Mouse (Mus musculus) E14TG2a.4 (cell line): ENCODE measurements around the gene Tsen54.
A peak's percentile ranks its signal among the peaks of the same experiment; 100 is the strongest.

ENCODE experiments used
- H3K27me3 ChIP-seq: 2 replicates; pipeline ENCODE4 v1.6.1; 2014; ENCODE audit warnings: low read length, control low read depth; ENCODE audit not compliant: insufficient read depth
- H3K36me3 ChIP-seq: 2 replicates; pipeline ENCODE4 v1.6.1; 2014; ENCODE audit warnings: low read length, control low read depth; ENCODE audit not compliant: insufficient read depth
- H3K4me1 ChIP-seq: replicated peaks from 2 replicates; pipeline ENCODE4 v1.6.1; 2014; ENCODE audit warnings: low read depth, low read length, control low read depth
- H3K4me3 ChIP-seq: replicated peaks from 2 replicates; pipeline ENCODE4 v1.5.1; 2014; ENCODE audit warnings: mild to moderate bottlenecking, low read length
- H3K9me3 ChIP-seq: 2 replicates; pipeline ENCODE4 v1.6.1; 2014; ENCODE audit warnings: low read length, control low read depth
- CTCF ChIP-seq: conservative IDR thresholded peaks from 2 replicates; pipeline ENCODE4 v1.5.1; 2014; ENCODE audit warnings: low read length
- NANOG ChIP-seq: IDR thresholded peaks from 2 replicates; pipeline ENCODE4 v1.6.1; 2014; ENCODE audit warnings: borderline replicate concordance, low read length, mixed read lengths
- POU5F1 ChIP-seq: IDR thresholded peaks from 2 replicates; pipeline ENCODE4 v1.6.1; 2014; ENCODE audit warnings: low read length, borderline replicate concordance

Gene Tsen54

DNA sequence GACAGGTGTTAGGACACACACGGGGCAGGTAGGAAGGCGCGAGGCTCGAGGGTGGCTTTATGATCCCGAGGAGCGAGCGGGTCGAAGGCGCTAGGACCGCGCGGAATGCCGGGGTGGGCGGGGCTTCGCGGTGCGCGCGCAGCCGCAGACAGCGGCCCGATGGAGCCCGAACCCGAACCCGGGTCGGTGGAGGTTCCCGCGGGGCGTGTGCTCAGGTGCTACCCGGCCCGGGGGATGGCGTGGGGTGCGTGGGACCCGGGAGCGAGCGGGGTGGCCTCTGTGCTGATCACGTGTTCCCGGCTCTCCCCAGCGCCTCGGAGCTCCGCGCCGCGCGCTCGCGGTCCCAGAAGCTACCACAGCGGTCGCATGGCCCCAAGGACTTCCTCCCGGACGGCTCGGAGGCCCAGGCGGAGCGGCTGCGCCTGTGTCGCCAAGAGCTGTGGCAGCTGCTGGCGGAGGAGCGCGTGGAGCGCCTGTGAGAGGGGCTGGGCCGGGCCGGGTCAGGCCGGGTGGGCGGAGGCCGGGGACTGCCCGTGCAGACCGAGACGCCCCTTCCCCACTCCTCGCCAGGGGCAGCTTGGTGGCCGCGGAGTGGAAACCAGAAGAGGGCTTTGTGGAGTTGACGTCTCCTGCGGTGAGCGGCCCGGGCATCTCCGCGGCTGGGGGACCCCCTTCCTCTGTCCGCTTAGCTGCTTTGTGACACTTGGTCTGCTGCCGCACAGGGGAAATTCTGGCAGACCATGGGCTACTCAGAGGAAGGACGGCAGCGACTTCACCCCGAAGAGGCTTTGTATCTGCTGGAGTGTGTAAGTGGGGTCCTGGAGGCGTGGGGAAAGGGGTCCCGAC, at the start of gene Tsen54:
TSS of gene Tsen54 (plus strand) at position 120 of the 846 bp plus-strand sequence.
- peaks cover 58% of the 10 kb centered on the region for H3K36me3 ChIP-seq
- H3K9me3 ChIP-seq = no peaks in the 10 kb centered on the region
- peaks cover 52% of the 10 kb centered on the region for H3K4me1 ChIP-seq
- H3K4me3 ChIP-seq = peak within 1 kb of the TSS; percentile 97
- H3K27me3 ChIP-seq = peaks cover 26% of the 10 kb centered on the region
- no peak for TF ChIP-seq NANOG
- no peak for TF ChIP-seq CTCF
- TF ChIP-seq POU5F1 = no peak

DNA sequence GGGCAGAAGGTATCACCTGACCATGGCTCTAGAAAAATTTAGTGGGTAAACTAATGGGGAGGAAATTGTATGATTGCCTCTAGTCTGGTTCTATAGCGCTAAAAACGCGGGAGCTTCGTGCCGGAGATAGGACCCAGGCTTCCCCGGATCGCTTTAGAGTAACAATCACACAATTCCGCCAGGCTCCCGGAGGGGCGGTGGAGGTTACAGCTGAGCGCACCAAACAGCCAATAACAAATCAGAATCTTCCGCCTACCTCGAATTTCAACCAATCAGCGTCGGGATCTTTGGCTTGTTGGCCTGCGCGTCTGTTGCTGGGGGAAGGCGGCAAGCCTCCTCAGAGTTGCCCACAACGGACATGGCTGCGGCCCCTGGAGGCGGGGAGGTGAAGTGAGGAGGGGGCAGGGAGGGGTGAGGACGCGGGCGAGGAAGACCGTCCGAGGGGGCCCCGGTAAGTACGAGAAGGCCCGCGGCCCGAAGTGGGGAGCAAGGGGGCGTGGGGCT, 49.4 kb upstream of the Tsen54 start, which contains the start of gene Tmem94:
TSS of gene Tmem94 (plus strand) at position 331 of the 504 bp plus-strand sequence.
- no peak for TF ChIP-seq POU5F1
- TF ChIP-seq CTCF = no peak
- TF ChIP-seq NANOG = no peak; the same call in 1 of the 2 replicates

DNA sequence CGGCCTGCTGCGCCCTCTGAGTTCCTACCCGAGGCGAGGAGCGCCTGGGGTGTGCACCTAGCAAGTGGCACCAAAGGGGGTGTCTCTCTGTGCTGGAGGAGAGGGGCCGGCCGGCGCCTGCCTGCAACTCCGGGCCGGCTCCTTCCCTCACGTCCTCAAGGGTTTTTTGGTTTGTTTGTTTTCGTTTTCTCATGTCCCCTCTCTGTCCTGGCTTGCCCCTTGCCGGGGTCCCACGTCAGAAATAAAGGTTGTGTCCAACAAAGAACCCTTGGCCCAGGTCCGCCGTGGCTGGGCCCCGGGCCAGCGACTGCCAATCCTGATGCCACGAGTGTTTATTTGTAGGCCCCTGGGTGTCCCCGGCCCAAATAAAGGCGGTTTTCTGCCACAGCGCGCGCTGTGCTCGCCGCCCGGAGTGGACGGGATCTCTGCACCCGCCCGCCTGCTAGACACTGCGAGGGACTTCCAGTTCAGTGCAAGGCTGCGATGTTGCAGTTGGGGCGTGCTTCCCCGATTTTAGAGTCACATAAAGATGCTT, 48.9 kb upstream of the Tsen54 start:
- TF ChIP-seq CTCF (no peak), POU5F1 (no peak), NANOG (no peak)
- H3K27me3 ChIP-seq = peaks cover 4% of the 10 kb centered on the region; the same call in 1 of the 2 replicates
- no peaks in the 10 kb centered on the region for H3K36me3 ChIP-seq
- H3K4me1 ChIP-seq = peaks cover 55% of the 10 kb centered on the region
- H3K4me3 ChIP-seq = peak overlapping the region; percentile 88
- no peaks in the 10 kb centered on the region for H3K9me3 ChIP-seq

More for the DNA sequence above, 49.4 kb upstream of the Tsen54 start, which contains the start of gene Tmem94:
- Histone ChIP-seq H3K27me3 (peaks cover 4% of the 10 kb centered on the region; the same call in 1 of the 2 replicates), H3K9me3 (no peaks in the 10 kb centered on the region), H3K4me3 (peak within 1 kb of the TSS; percentile 88), H3K4me1 (peaks cover 51% of the 10 kb centered on the region), H3K36me3 (no peaks in the 10 kb centered on the region)

- TF ChIP-seq CTCF (no peak), NANOG (no peak), POU5F1 (no peak)
- peaks cover 4% of the 10 kb centered on the region; the same call in 1 of the 2 replicates for H3K27me3 ChIP-seq
- peak overlapping the region; percentile 88 for H3K4me3 ChIP-seq
- no peaks in the 10 kb centered on the region for H3K36me3 ChIP-seq
- peaks cover 55% of the 10 kb centered on the region for H3K4me1 ChIP-seq
- H3K9me3 ChIP-seq = no peaks in the 10 kb centered on the region
These were observed 48.1 kb upstream of the Tsen54 start for GRCm38 (mm10) chr11:115766356-115766943.

DNA sequence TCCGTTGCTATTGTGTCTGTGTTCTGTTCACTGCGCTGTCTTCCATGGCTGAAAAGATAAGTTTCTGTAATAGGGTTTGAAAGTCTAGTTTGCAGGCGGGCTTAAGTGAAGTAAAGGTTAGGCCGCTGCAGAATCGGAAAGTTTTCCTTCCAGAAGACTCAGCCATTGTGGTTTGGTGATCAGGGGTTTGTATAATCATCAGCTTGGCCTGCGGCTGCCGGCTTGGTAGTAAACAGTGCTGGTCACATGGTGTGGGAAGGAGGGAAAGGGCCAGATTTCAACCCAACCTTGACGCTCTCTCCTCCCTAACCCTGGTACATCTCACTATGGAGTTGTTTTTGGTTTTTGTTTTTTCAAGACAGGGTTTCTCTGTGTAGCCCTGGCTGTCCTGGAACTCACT, 47.5 kb upstream of the Tsen54 start:
- no peak for TF ChIP-seq CTCF
- no peak for TF ChIP-seq POU5F1
- TF ChIP-seq NANOG = no peak
- H3K27me3 ChIP-seq = peaks cover 4% of the 10 kb centered on the region; the same call in 1 of the 2 replicates
- peaks cover 55% of the 10 kb centered on the region for H3K4me1 ChIP-seq
- H3K9me3 ChIP-seq = no peaks in the 10 kb centered on the region
- no peaks in the 10 kb centered on the region for H3K36me3 ChIP-seq
- H3K4me3 ChIP-seq = peak overlapping the region; percentile 88; the same call in 1 of the 2 replicates

GRCm38 (mm10) chr11:115768896-115769295, 45.6 kb upstream of the Tsen54 start:
- Histone ChIP-seq H3K4me3 (no peak overlapping the region), H3K36me3 (no peaks in the 10 kb centered on the region), H3K4me1 (peaks cover 50% of the 10 kb centered on the region), H3K9me3 (no peaks in the 10 kb centered on the region), H3K27me3 (peaks cover 4% of the 10 kb centered on the region; the same call in 1 of the 2 replicates)
- TF ChIP-seq POU5F1 (no peak), CTCF (no peak)

DNA sequence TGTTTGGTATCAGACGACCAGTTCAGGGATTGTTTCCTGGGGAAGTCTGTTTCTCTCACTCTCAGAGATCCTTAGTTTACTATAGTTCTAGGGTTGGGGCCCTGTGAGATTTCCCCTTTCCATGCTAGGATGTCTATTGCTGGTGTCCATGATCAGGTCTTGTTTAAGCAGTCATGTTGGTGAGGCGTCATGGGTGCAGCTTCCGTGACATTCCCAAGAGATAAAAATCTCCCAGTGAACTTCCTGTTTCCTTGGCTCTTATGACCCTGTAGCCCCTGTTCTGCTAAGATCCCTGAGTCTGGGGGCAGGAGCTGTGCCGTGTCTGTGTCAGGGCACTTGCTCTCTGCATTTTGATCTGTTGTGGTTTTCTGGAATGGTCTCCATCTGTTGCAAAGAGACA, 39.9 kb upstream of the Tsen54 start:
- Histone ChIP-seq H3K9me3 (no peaks in the 10 kb centered on the region), H3K4me3 (no peak overlapping the region), H3K27me3 (no peaks in the 10 kb centered on the region), H3K36me3 (no peaks in the 10 kb centered on the region), H3K4me1 (peaks cover 52% of the 10 kb centered on the region)
- TF ChIP-seq CTCF = no peak
- TF ChIP-seq NANOG = no peak
- TF ChIP-seq POU5F1 = no peak

- peaks cover 4% of the 10 kb centered on the region; the same call in 1 of the 2 replicates for H3K27me3 ChIP-seq
- H3K9me3 ChIP-seq = no peaks in the 10 kb centered on the region
- peaks cover 56% of the 10 kb centered on the region for H3K4me1 ChIP-seq
- no peaks in the 10 kb centered on the region for H3K36me3 ChIP-seq
- TF ChIP-seq NANOG (no peak), CTCF (no peak), POU5F1 (no peak)
- 0 out of 2 replicates have a peak overlapping the region, but pooled peaks have one; percentile 1 for H3K4me3 ChIP-seq
These were observed 38.5 kb upstream of the Tsen54 start for GRCm38 (mm10) chr11:115775821-115776665.
